Mouse (Mus musculus) layer of hippocampus, postnatal 36 days (tissue): ENCODE data around the gene Eng. TPM values are rescaled to one million over a fixed set of nuclear protein-coding genes. Genes with fewer than 3 reads are reported as not detected.

ENCODE experiments used
- DNase-seq, 2 experiments: peaks; one replicate each; pipeline ENCODE4 v3.0.0; 2022
- total RNA-seq, 2 experiments: library from RNA; stranded (reverse); gene quantifications; 2 replicates each; pipeline ENCODE4 v1.2.3; 2021

Eng gene
- total RNA-seq: 10 to 100 TPM; 18.9 to 19.2 TPM

- no peak for DNase-seq
Observed at GRCm38 (mm10) chr2:32646379-32647056, at the start of gene Eng. TSS of gene Eng (plus strand) at chr2:32646595.

DNA sequence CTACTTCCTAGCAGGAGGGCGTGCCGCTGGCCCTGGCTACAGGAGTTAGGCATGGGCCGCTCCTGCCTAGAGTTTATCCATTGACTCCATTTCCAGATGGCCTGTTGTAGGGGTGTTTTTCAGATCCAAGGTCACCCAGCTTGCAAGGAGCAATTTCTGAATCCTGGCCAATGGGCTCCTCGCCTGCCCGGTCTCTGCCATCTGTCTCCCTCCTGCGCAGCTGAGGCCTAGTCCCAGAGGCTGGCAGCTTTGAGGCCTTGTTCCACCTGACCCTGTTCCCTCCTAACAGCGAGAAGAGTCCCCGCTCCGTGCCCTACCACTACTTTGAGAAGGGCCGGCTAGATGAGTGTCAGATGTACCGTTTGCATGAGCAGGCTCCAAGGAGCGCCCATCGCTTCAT lies 49.7 kb upstream of the Eng start:
- no peak for DNase-seq

DNA sequence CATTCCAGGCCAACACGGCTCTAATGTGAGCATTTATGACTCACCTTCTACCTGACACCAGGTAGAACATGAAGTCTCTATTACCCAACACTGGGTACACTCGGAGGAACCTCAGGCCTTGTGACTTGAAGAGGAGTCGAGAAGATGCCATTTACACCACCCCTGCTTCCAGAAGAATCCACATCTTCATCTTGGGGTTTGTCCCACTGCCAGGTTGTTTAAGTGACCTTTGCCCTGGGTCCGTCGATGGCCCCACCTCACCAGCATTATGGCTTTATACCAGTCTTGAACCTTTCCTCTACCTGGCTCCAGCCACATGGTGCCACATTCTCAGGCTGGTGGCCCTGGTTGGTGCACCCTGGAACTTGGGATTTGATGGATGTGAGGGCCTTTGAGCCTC lies 49.1 kb upstream of the Eng start:
- DNase-seq: no peak

- no peak for DNase-seq
Observed at GRCm38 (mm10) chr2:32597699-32598098, 48.7 kb upstream of the Eng start.

- DNase-seq: no peak
Observed at GRCm38 (mm10) chr2:32598506-32598905, 47.9 kb upstream of the Eng start.

DNA sequence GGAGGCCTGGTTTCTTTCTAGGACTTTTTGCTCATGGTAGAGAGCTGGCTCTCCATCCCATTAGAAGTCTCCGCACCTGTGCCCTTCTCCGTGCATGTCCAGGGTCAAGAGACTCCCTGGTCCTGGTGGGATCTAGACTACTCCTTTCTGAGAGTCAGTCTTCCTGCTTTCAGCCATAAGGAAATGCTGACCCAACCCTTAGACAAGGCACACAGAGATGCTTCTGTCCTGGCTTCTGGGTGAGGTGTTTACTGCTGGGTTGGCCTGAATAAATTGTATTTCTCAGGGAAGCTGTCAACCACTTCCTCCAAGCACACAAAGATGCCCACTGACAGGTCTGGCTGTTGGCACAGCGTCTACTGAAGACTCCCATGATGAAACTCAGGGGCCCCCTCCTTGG lies 47.0 kb upstream of the Eng start, which contains the start of gene St6galnac6:
TSS of gene St6galnac6 (plus strand) at position 301 of the 400 bp plus-strand sequence.
- DNase-seq: no peak

GRCm38 (mm10) chr2:32601417-32602065 lies 44.9 kb upstream of the Eng start:
- DNase-seq: no peak

GRCm38 (mm10) chr2:32602600-32603054 lies 43.8 kb upstream of the Eng start:
- DNase-seq: peak; percentile 84 to 85

DNA sequence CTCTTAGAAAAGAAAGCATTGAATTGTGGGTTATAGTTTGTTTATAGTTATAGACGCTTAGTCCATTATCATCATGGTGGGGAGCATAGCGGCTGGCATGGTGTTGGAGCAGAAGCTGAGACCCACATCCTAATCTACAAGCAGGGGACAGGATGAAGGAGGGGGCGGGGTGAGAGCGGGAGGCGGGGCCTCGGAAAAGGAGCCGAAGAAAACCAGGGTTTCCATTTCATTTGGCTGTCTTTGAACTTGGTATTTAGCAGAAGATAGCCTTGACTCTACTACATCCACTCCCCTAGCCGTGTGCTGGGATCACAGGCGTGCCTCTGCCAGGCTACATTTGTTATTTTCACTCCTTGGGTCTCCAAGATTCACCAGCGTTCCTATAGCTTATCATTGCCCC lies 41.8 kb upstream of the Eng start:
- DNase-seq: no peak

GRCm38 (mm10) chr2:32606161-32607142 lies 39.9 kb upstream of the Eng start:
- DNase-seq: peak; percentile 80 to 82

DNA sequence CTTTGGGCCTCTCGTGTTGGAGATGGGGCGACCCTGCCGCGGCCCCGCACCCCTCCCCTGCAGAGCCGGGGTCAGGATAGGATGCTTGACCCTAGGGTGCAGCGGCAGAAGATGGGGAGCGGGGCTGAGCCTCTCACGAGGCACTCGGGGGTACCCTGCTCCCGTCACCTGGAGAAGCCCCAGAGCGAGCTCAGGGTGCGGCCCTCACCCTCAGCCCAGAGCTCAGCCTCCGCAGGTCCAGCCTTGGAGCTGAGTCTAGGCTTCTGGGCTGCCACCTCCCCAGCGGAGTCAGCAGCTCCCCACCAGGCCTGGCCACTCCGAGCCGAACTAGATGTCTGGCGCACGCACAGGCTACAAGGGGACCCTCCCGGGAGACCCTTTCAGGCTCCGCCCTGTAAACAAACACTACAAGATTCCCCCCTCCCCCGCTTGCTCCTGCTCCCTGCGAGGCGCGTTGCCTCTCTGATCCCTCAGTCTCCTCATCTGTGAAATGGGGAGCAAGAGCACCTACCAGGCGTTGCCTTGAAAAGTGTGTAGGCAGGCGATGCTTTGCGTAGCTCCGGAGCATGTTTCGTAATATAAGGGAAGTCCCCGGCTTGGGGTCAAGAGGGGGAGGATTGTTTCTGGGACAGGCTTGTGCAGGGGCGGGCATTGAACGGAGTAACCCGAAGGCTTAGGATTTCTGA lies 39.0 kb upstream of the Eng start:
- DNase-seq: no peak

GRCm38 (mm10) chr2:32608141-32608777 lies 38.1 kb upstream of the Eng start:
- peak in 1 of 2 experiments; percentile 54 for DNase-seq

DNA sequence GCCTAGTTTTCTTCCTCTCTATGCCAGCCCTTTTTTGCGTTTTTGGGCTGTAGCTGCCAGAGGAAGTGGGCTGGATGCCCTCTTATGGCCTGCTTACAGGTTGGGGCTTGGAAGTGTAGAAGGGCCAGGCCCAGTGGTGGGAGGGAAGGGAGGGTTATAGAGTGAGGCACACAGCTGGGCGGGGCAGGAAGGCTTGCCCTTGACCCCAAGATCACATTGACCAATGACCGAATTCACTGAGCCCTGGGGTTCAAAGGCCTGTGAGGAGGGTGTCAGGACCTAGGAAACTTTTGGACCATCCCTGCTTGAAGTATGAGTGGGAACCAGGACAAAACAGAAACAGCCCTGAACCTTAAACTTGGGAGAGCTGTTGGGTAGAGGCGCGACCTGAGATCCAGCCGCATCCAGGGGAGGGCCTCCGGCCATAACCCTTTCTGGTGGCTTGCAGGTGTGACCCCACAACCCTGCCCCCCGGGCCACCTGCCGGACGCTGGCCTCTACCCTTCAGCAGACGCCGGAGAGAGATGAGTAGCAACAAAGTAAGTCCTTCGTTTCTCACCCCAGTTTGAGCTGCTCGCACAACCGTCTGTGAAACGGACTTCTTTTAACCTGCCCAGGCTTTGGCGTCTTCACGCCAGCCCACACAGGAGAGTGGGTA lies 37.5 kb upstream of the Eng start:
- DNase-seq: no peak

DNA sequence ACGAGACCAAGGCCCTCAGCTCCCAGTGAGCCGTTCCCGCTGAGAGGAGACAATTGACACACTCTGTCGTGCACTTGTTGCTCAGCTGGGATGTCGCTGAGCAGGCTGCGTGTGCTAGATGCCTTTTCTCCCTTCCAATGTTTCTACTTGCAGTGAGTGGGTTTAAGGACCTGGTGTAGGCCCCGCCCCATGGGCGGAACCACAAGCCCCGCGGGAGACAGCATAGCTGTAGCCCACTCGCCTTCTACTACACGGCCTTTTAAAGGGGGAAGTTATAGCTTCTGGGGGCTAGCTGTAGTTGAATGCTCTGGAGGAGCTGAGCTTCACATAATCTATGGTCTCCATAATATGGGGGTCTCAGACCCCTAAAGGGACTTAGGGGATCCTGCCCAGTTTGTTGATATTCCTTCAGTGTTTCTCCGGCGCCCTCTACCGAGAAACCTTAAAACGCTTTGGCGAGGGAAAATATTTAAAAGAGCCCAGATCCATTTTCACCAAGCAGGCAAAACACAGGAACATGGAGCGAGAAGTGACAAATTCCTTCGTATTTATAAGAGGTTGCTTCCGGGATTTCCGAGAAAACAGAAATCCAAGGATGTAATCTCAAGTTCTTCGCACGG lies 35.7 kb upstream of the Eng start:
- DNase-seq: peak in 1 of 2 experiments; percentile 45

GRCm38 (mm10) chr2:32612274-32612673 lies 34.1 kb upstream of the Eng start:
- no peak for DNase-seq

- DNase-seq: no peak
Observed at GRCm38 (mm10) chr2:32617109-32617508, 29.3 kb upstream of the Eng start.

DNA sequence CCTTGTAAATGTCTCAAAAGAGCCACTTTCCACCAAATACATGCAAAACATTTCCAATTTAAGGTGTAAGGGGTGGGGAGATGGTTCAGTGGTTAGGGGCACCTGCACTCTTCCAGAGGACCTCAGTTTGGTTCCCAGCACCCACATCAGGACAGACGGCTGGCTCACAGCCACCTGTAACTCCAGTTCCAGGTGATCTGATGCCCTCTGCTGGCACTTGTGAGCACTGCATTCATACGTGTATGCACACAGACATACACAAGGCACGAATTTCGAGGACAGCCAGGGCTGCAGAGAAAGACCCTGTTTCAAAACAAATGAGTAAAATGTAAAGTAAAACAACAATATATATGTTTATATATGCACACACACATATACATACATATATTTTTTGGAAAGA lies 28.8 kb upstream of the Eng start:
- DNase-seq: no peak

- DNase-seq: no peak
Observed at GRCm38 (mm10) chr2:32618051-32618450, 28.3 kb upstream of the Eng start.

GRCm38 (mm10) chr2:32620682-32621516 lies 25.5 kb upstream of the Eng start:
- no peak for DNase-seq

DNA sequence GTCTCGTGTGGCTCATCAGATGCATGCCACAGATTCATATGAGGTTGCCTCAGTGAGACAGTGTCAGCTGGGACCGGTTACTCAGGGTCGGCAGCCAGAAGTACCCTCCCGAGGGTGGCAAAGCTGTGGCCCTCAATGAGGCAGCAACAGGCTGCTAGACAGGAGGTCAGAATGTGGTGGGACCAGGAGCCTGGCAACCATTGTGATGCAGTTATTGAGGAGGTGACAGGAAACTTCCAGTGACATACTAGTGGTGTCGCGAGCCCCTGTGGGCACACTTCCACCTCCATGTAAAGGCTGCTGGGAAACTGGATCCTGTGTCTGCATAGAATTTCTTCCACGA lies 24.9 kb upstream of the Eng start, which contains the start of gene Ak1:
TSS of gene Ak1 (plus strand) at position 242 of the 343 bp plus-strand sequence.
- no peak for DNase-seq
